Mouse (Mus musculus) induced T-regulatory cell, adult 2 months (primary cell): ENCODE results near the gene Dnah12.
"Not testable (repeated sequence)": the region's sequence is repeated elsewhere in the genome, so short reads cannot be mapped to it uniquely, and the experiment has no call there.

Source experiments
- DNase-seq: peaks from one replicate; pipeline ENCODE4 v3.0.0-alpha.2; 2012; ENCODE audit warnings: low read depth

The Dnah12 gene

DNA sequence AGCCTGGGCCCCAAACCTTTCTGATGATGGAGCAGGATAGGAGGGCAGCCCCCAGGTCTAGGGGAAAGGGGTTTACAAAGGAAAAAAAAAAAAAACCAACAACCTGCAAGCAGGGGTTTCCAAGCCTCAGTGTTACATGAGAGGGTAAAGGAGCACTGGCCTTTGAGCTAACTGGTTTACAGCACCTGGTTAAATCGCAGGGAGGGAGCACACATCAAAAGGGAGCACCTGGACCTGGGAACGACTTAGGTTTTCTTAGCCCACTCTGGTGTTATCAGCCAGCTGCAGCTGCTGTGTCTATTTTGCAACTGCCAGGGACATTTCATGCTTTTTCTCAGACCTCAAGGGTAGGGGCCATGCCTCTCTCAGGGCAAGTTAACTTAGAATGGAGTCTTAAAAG lies 26.6 kb downstream of the Dnah12 start:
- DNase-seq: not testable (repeated sequence)

- no peak for DNase-seq
Measured at GRCm38 (mm10) chr14:26724898-26725297, 31.8 kb downstream of the Dnah12 start.

GRCm38 (mm10) chr14:26758566-26758965 lies 65.5 kb downstream of the Dnah12 start:
- peak; percentile 4 for DNase-seq

GRCm38 (mm10) chr14:26764827-26765226 lies 71.8 kb downstream of the Dnah12 start:
- DNase-seq: peak; percentile 9

GRCm38 (mm10) chr14:26768195-26768594 lies 75.1 kb downstream of the Dnah12 start:
- no peak for DNase-seq

GRCm38 (mm10) chr14:26773536-26773935 lies 80.5 kb downstream of the Dnah12 start:
- no peak for DNase-seq

GRCm38 (mm10) chr14:26783731-26784130 lies 90.7 kb downstream of the Dnah12 start:
- DNase-seq: no peak

DNA sequence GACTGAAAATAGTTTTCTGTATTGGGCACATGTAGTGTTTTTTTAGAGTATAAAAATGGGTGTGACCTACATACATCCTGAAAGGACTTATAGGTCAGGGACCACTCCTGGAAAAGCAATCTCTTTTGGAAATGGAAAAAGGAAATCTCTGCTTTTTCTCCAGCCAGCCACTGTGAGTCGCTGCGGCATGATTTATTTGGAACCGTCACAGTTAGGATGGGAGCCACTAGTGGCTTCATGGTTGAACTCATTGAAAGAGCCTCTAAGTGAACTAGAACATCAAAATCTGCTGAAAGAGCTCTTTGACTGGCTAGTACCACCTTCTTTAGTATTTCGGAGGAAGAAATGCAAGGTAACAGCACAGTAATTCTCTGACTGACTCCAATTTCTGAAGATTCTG lies 92.6 kb downstream of the Dnah12 start:
- no peak for DNase-seq

GRCm38 (mm10) chr14:26794431-26794830 lies 101.4 kb downstream of the Dnah12 start:
- DNase-seq: peak; percentile 37

DNA sequence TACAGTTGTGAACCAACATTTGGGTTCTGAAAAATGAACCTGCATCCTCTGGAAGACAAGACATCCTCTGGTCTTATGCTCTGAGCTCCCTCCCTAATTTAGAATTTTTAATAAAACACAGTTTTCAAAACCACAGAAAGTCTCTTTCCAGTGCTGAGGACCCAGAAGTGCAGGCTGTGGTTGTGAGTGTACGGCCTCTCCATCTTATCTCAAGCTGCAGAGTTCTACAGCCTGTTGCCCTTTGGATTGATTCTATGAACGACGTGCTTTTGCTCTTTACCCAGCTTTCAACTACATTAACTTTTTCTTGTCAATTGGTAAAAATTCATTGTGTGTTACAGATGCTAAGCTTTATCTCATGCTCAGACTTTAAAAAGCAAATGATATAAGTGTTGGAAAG lies 105.3 kb downstream of the Dnah12 start:
- DNase-seq: no peak

- no peak for DNase-seq
Measured at GRCm38 (mm10) chr14:26799286-26799685, 106.2 kb downstream of the Dnah12 start.

DNA sequence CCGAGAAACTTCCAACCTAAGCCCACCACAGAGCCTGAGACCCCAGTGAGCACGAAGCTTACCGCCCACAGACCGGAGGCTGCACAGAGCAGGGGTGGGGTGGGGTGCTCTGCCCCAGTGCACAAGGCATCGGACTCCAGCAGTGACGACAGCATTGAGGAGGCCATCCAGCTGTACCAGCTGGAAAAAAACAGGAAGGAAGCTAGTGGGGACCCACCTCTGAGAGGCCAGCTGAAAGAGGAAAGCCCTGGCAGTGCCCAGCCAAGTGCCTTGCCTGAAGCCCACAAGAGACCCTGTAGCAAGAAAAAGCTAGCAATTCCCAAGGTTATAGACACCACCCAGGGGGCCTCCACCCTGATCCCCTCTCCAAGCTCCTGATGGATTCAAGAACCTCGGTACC lies 112.4 kb downstream of the Dnah12 start:
- no peak for DNase-seq

GRCm38 (mm10) chr14:26812734-26813133 lies 119.7 kb downstream of the Dnah12 start:
- no peak for DNase-seq

DNA sequence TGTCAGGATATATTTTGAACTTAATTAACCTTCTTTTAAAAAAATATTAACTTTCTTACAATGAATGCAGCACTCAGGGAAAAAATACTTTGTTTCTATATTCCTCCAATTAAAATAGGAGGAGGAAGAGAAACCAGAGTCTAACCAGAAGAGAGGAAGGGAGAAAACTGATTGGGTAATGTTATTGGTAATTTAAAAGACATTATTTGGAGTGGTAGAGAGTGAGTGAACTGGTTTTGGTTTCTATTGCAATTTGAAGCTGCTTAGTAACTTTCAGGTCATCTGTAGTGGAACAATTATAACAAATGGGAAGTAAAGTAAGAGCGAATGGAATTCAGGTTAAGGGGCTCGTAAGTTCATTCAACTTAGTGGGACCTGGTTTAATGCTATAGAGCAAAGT lies 120.8 kb downstream of the Dnah12 start:
- DNase-seq: no peak

DNA sequence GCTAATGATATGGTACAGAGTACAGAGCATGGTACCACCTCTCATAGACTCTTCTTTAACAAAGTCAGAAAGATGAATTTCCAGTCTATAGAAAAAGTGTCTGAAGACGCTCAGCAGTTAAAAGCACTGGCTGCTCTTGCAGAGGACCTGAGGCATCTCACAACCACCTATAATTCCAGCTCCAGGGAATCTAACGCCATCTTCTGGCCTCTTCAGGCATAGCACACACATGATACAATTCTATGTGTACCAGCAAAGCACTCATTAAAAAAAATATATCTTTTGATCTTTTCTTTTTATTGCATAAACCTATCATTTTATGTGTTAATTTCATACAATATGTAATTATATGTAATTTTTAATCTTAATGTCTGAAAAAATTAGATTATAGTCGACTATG lies 121.8 kb downstream of the Dnah12 start:
- DNase-seq: peak; percentile 47

DNA sequence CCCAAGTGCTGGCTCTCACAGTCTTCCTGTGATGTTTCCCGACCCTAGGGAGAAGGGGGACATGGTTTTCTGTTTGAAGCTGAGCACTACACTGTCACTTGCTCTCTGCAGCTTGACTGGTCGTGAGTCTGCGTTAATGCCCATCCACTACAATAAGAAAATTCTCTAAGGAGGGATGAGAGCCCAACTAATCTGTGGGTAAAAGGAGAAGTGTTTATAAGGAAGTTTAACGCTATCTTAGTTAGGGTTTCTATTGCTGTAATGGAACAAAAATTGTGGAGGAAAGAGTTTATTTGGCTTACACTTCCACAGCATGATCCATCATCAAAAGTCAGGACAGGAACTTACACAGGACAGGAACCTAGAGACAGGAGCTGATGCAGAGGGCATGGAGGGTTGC lies 123.7 kb downstream of the Dnah12 start:
- DNase-seq: no peak

DNA sequence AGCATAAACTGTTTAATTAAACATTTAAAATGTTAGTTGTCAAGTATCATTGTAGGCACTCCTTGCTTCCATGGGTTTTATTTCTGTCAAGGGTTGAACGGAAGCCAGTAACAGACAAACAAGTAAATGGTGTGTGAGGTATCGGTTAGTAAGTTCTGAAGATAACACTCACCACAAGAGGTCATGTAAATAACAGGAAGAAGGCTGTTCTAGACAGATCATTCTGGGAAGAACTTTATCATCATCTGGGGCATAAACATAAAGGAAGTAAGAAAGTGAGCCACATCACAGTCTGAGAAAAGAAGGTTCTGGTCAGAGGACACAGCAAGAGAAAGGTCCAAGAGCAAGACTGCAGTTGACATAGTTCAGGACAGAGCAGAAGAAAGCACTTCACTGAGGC lies 132.9 kb downstream of the Dnah12 start:
- DNase-seq: peak; percentile 43

GRCm38 (mm10) chr14:26853053-26853452 lies 160.0 kb downstream of the Dnah12 start:
- DNase-seq: peak; percentile 25

DNA sequence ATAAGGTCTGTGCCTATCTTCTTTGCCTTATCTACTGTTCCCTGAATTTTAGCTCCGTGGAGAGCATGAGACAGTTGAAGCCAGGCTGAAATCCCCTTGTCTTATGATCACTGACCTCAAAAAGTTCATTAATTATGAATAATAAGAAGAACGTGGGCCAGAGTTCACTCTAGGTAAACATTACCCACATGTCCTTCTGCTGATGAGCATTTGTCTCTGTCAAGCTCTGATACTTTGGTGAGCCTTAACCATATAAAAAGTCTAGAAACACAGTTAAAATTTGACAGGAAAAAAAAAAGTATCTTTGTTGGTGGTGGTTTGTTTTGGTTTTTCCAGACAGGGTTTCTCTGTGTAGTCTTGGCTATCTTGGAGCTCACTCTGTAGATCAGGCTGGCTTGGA lies 161.0 kb downstream of the Dnah12 start:
- DNase-seq: no peak

- DNase-seq: peak; percentile 55
Measured at GRCm38 (mm10) chr14:26858364-26858763, 165.3 kb downstream of the Dnah12 start.

- no peak for DNase-seq
Measured at GRCm38 (mm10) chr14:26859024-26859423, 165.9 kb downstream of the Dnah12 start.

GRCm38 (mm10) chr14:26867356-26867755 lies 174.3 kb downstream of the Dnah12 start:
- peak; percentile 36 for DNase-seq

- DNase-seq: no peak
Measured at GRCm38 (mm10) chr14:26868299-26868698, 175.2 kb downstream of the Dnah12 start.

DNA sequence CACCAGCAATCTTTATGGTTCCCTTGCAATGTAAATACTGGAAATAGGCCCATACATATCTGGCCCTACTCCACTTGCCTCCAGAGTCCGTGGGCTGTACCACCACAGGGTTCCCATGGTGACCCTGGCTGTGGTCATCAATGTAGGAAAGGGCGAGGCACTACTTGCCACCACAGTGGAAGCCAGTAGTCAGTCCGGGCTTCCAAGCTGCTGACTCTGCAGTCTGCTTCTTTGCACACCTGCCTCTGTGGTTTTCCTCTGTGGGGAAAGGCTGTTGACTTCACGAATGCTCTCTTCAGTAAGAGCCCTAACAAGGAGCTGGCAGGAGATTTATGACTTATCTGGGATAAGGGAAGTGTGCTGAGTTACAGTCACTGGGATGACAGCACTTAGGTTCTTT lies 185.7 kb downstream of the Dnah12 start:
- peak; percentile 63 for DNase-seq

DNA sequence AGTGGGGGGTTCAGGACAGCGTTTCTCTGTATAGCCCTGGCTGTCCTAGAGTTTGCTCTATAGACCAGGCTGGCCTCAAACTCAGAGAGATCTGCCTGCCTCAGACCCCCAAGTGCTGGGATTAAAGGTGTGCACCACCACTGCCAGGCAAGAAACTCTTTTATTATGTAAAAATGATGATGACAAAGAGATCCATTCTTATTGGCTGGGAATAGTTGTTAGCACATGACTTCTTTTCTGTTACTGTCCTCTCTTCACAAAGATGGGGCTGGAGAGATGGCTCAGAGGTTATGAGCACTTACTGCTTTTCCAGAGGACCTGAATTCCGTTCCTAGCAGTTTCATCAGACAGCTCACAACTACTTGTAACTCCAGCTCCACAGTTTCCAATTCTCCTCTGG lies 186.9 kb downstream of the Dnah12 start:
- DNase-seq: no peak
